Comparison of ENCODE assay signal across 9 mouse cellular contexts in genomic region chr5:43516491-43516890, GRCm38 (mm10). TPM values are rescaled to one million over a fixed set of nuclear protein-coding genes. Genes with fewer than 3 reads are reported as not detected.
DNase-seq lines count a peak whose midpoint lies in the region; ATAC-seq and TF ChIP-seq lines count a peak whose summit lies in the region.
"Had no signal": no experiment of that assay in that cellular context is flagged by ENCODE, and none has a peak within 500 bp of the region (broad histone marks: within the 10 kb centered on the region; RNA-seq: fewer than 3 reads in every experiment).

No protein-coding gene starts in this region.

- H3K9me3 ChIP-seq in kidney, embryonic 15.5 days (replicated peaks) = no peaks in the 10 kb centered on the region
- H3K9me3 ChIP-seq in embryonic facial prominence, embryonic 15.5 days (replicated peaks) = no peaks in the 10 kb centered on the region
- H3K9me3 ChIP-seq in lung, postnatal 0 days (ENCODE audit: low read length) = no peaks in the 10 kb centered on the region

- H3K27ac ChIP-seq in kidney, embryonic 15.5 days = no peak overlapping the region
- H3K27ac ChIP-seq in embryonic facial prominence, embryonic 15.5 days (replicated peaks) = no peak overlapping the region
- H3K27ac ChIP-seq in lung, postnatal 0 days (ENCODE audit: low read length) = peak overlapping the region; percentile 48
- H3K27ac ChIP-seq: hindbrain, embryonic 14.5 days had no signal

- DNase-seq in kidney, adult 9 months = no peak
- peak; percentile 25 to 35 for DNase-seq in heart, postnatal 10 days
- DNase-seq in lung, postnatal 0 days (ENCODE audit: low spot score) = peak; percentile 27
- no peak for DNase-seq in cerebellum, adult 9-11 months
- DNase-seq in cerebellum, adult 11 months = no peak
- no peak for DNase-seq in frontal cortex, postnatal 25 days (ENCODE audit: low spot score in 2 of 2)

- no peak overlapping the region for H3K9ac ChIP-seq in kidney, embryonic 15.5 days
- H3K9ac ChIP-seq in embryonic facial prominence, embryonic 15.5 days = no peak overlapping the region
- H3K9ac ChIP-seq in lung, postnatal 0 days (replicated peaks; ENCODE audit: low read depth) = peak overlapping the region; percentile 9
- H3K9ac ChIP-seq: hindbrain, embryonic 14.5 days had no signal

- H3K4me2 ChIP-seq in kidney, embryonic 15.5 days = peak overlapping the region; percentile 52
- peak overlapping the region; percentile 44 for H3K4me2 ChIP-seq in embryonic facial prominence, embryonic 15.5 days (replicated peaks)
- peak overlapping the region; percentile 49 for H3K4me2 ChIP-seq in lung, postnatal 0 days (replicated peaks; ENCODE audit: low read depth, low read length)
- H3K4me2 ChIP-seq: hindbrain, embryonic 14.5 days had no signal

- H3K4me1 ChIP-seq in kidney, embryonic 15.5 days = peaks cover 27% of the 10 kb centered on the region
- peaks cover 8% of the 10 kb centered on the region; the same call in 1 of the 2 replicates for H3K4me1 ChIP-seq in embryonic facial prominence, embryonic 15.5 days
- no peaks in the 10 kb centered on the region; the same call in 1 of the 2 replicates for H3K4me1 ChIP-seq in lung, postnatal 0 days (ENCODE audit: insufficient read depth, low read depth, low read length)

- no peaks in the 10 kb centered on the region for H3K36me3 ChIP-seq in kidney, embryonic 15.5 days
- no peaks in the 10 kb centered on the region for H3K36me3 ChIP-seq in embryonic facial prominence, embryonic 15.5 days
- H3K36me3 ChIP-seq in lung, postnatal 0 days (ENCODE audit: insufficient read depth, low read length) = no peaks in the 10 kb centered on the region

- no peak for TF ChIP-seq CTCF in lung, postnatal 0 days (IDR thresholded peaks at IDR 0.05)

- TF ChIP-seq EP300 in lung, postnatal 0 days (IDR thresholded peaks at IDR 0.05) = no peak

- H3K4me3 ChIP-seq in kidney, embryonic 15.5 days (replicated peaks) = peak overlapping the region; percentile 26; the same call in 1 of the 2 replicates
- H3K4me3 ChIP-seq in embryonic facial prominence, embryonic 15.5 days (replicated peaks) = peak overlapping the region; percentile 24
- peak overlapping the region; percentile 28 for H3K4me3 ChIP-seq in lung, postnatal 0 days (ENCODE audit: low read depth, low read length)

- no peaks in the 10 kb centered on the region for H3K27me3 ChIP-seq in kidney, embryonic 15.5 days
- H3K27me3 ChIP-seq in embryonic facial prominence, embryonic 15.5 days = no peaks in the 10 kb centered on the region
- no peaks in the 10 kb centered on the region for H3K27me3 ChIP-seq in lung, postnatal 0 days (replicated peaks; ENCODE audit: insufficient read depth, low read length)

- 30% methylated on average over 7 of the region's 7 CpGs for WGBS in kidney, embryonic 15.5 days
- 50% methylated on average over 7 of the region's 7 CpGs for WGBS in embryonic facial prominence, embryonic 15.5 days
- WGBS in lung, postnatal 0 days = 30% methylated on average over 7 of the region's 7 CpGs

- intact Hi-C loops in heart, postnatal 10 days (cut with DNase I) = no loop called here

- ATAC-seq in kidney, embryonic 15.5 days (replicated peaks; ENCODE audit: low FRiP score) = no peak
- ATAC-seq in embryonic facial prominence, embryonic 15.5 days (ENCODE audit: insufficient number of reproducible peaks, low FRiP score, low TSS enrichment, low read depth) = no peak
- ATAC-seq in lung, postnatal 0 days = no peak

RNA-seq across cellular contexts. Expression of gene C1qtnf7, which starts 1.2 kb away (rescaled TPM):
- polyA plus RNA-seq in kidney, embryonic 15.5 days (2015; fragmentation: Nextera tagmentation; extraction: Ambion mirVana) = 3.5 and 5.0 TPM in 2 replicates
- polyA plus RNA-seq in embryonic facial prominence, embryonic 15.5 days (2015; fragmentation: Nextera tagmentation; extraction: Ambion mirVana) = 18.1 and 20.6 TPM in 2 replicates
- 10 to 100 TPM; 13.2 to 13.9 TPM for total RNA-seq in heart, postnatal 10 days (2021)
- polyA plus RNA-seq in lung, postnatal 0 days (2015; fragmentation: Nextera tagmentation; extraction: Ambion mirVana) = 35.8 and 37.2 TPM in 2 replicates

Comparison
In these comparisons a context has a peak if more than half of its experiments do, and no peak if none do; other contexts are left out.
1. DNase-seq: peak in heart, postnatal 10 days (2 of 2) and lung, postnatal 0 days (single experiment); none in kidney, adult 9 months (single experiment), cerebellum, adult 9-11 months (single experiment), cerebellum, adult 11 months (single experiment) and frontal cortex, postnatal 25 days (0 of 2).
2. Peak in every context shown above with its lines, with median percentiles within 50 percentile points of each other: H3K4me2 ChIP-seq and H3K4me3 ChIP-seq.